Mouse (Mus musculus): ENCODE measurements at regions not wholly inside any gene's neighbourhood (a gene's known extent, or its start where the extent isn't known, plus 50 kb on each side); places are given as distances from the start of the nearest gene placed in this dataset.

DNA sequence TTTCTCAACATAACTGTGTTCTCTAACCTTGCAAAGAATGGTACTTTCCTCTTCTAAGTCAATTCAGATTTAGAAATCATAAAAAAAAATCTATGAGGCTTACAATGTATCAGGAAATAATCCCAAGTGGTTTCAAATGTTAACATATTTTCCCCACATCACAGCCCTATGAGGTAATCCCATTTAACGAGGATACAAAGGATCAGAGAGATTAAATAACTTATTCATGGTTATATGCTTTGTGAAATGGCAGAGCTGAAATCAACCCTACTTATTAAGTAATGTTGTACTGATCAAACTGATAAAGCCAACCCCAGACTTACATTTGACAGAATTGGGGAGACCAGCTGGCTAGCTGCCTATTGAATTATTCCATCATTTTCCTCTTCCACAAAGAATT, 614.4 kb downstream of the Ntrk3 start:
- no peak for DNase-seq (ENCODE audit: low spot score in 2 of 2)

DNA sequence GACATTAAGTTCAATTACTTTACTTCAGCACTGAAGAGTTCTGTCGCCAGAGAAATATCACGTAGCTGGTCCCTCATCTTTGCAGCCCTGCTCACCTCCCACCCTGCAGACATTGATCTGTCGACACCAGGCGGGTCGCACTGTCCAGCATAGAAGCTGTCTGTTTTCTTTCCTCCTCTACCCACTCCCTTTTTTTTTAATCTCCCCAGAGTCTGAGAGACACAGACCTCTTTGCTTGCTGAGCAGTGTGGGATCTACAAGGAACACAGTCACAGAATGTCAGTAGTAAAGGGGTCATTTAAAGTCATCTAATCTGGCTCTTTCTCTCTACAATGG, 616.7 kb downstream of the Ntrk3 start:
- DNase-seq (ENCODE audit: low spot score in 2 of 2) = no peak

DNA sequence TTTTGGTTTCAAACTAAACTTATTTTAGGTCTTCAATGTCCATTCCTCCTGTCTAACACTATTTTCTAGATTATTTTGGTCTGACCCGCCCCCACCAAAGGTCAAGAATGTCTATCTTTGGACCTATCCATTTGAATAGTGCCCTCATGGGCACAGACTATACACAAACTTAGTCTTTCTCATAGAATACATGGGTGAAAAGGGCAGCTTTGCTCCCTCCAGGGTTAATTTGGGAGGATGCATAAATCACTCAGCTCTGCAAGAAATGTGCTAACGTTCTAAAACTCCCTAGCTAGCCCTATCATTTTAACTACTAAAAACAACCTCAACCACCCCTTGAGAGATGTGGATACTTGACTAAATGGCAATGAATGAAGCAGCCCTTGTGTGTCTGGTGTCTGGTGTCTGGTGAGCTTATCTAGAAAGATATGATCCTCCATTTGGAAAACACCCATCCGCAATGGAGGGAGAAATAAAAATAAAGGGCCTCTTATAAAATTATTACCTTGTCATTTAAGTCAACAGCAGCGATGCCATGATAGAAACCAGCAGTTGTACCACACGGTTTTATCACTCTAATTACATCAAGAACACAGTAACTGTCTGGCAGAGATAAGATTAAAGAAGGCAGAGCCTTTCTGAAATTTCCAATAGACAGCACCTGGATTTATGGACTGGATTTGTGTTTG, 617.2 kb downstream of the Ntrk3 start:
- DNase-seq (ENCODE audit: low spot score in 2 of 2) = no peak

DNA sequence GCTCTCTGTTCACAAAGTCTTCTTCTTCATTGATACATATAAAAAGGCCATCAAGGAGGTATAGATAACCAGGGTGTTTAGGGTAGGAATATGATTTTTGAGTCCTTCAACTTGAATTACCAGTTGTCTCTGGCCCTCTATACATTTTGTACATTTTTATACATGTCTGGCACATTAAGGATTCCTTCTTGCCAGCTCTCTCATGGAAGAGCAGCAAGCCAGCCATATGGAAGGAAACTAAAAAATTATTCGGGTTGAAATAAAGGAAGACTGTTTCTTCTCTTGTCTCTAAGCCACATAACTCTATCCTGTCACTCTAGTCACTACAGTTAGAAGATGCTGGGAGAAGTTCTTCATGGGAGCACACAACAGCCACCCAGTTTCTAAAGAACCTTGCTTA, 618.0 kb downstream of the Ntrk3 start:
- no peak for DNase-seq (ENCODE audit: low spot score in 2 of 2)

DNA sequence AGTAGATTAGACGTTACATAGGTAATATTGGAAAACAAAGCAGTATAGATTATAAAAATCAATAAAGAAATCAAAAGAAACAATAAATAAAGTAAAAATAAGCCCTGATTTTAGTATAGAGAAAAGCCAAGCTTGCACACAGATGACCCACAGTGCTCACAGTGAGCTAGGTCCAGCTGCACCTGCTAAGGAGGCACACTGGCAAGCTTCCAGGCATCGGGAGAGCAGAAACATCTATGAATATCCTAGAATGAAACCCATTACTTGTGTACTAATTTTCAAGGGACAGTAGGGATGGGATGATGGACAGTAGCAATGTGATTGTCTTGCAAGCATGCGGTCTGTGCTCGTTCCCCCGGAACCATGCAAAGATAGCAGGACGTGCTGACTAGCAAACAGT, 626.5 kb downstream of the Ntrk3 start:
- DNase-seq (ENCODE audit: low spot score in 2 of 2) = no peak

DNA sequence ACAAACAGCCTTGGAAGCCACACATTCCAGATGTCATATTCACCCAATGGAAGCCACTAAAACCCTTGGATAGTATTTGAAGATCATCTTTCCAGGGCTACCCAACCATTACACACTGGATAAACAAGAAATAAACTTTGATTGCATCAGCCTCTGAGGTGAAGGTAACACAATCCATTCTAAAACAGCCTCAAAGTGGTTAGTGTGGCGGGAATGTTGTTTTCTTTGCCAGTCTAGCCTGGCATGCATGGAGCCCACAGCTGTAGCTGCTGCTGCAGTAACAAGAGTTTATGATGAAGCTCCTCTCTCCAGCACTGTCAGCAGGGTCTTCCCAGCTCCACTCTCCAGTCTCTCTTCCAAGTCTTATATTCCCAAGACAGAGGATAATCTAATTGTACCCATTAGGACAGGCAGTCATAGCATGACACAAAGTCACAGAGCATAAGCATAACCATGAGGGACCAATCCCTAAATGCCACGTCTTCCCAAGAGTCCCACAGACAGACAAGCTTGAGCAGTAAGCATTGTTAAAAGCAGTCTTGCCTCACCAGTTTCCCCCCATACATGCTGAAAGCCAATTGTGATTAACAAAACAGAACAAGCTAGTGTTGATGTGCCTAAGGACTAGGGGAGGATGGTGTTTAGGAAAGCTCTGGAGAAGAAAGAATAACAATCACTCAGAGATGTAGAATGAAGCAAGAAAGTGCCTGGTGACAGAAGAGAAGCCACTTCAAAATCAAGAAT, 634.1 kb downstream of the Ntrk3 start:
- no peak for DNase-seq (ENCODE audit: low spot score in 2 of 2)

DNA sequence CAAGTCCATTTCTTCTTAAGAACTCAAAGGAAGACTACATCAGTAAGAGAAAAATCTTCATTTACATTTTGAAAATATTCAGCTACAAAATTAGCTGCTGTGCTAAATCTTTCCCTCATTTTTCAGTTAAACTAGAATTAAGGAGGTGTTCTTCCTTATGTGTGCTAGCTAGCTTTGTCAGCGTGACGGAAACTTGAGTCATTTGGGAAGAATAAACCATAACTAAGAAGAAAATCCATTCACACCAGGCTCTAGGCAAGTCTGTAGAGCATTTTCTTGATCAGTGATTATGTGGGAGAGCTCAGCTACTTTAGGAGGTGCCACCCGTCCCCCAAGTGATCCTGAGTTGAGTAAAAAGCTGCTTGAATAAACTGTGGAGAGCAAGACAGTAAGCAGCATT, 635.4 kb downstream of the Ntrk3 start:
- no peak for DNase-seq (ENCODE audit: low spot score in 2 of 2)

DNA sequence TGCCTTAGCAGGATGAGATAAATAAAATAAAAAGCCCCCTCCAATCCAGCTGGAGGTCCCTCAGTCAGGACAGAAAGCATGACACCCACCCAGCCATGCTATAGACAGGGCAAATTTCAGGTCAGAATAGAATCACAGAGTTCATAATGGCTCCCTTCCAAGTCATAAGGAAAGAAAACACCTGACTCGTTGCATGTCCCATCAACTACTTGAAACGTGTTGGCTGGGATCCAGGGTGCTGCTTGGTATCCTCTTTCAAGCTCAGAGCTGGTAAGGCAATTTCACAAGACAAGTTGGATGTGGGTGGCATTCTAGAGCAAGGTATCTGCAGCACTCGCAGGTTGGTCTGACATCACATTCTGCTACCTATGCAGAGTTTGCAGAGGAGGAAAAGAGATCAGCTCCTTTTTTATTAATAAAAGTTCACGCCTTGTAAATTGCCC, 651.2 kb downstream of the Ntrk3 start:
- no peak for DNase-seq (ENCODE audit: low spot score in 2 of 2)

DNA sequence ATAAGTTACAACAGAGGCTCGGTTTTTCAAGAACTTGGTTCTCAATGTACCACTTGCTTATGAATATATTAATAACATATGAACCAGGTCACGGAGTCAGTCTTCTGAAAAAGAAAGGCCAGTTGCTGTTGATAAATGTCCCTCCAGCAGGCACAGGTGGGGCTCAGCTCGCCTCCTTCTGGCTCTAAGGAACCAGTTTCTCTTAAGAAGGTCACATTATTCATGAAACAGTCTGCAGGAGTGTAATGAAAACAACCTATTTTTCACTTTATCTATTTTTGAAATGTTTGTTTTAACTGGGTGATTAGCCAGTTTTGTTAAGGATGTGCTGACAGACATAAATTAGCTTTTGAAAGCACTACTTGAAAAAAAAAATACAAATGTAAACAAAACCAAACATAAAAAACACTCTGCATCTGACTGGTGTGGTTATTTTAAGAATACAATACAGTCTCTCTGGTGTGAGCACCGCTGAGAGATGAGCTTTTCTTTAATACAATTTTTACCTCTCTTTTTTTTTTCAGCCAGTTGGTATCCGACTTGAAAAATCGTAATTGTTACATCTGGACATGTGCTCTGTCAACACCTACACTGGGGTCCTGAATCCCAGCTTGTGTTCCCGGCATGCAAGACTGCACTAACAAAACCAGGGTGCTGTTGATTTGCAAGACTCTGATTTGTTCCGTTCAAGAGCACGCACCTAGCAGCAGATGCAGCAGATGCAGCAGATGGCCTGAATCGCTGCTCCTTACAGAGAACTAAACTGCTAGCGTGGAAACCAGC, 651.8 kb downstream of the Ntrk3 start:
- DNase-seq (ENCODE audit: low spot score in 2 of 2) = no peak

DNA sequence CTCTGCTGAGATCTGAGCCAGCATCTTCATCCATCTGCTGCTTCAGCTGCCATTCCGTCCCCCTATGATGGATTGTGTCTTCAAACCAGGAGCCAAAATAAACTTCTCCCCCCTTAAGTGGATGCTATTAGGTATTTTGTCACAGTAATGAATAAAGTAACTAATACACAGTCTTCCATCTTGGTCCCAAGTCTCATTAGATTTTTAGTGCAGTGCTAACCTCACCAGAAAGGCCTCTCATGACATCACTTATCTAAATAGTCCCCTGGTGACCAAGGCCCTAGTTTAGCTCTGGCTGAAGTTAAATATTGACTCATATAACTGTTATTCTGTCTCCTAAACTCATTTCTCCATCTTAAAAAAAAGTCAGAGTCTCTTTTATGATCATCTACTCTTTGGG, 658.1 kb downstream of the Ntrk3 start:
- DNase-seq (ENCODE audit: low spot score in 2 of 2) = no peak

DNA sequence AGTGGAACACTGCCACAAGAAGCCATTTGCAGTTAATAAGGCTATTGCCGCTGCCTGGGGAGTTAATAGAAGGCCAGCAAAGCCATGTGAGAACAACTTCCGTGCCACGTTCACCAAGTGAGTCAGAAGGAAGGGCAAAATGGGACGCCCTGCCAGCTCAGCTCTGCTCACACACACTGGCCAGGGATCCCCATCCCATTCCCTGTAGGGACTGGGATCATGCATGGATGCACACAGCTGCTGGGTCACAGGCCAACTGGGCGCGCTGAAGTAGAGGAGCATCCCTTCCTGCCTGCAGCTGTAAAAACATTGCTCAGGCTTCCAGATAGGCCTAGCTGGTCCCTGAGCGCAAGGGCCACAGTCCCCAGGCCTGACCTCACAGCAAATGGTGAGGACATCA, 666.7 kb downstream of the Ntrk3 start:
- DNase-seq (ENCODE audit: low spot score in 2 of 2) = peak; percentile 48 to 73

DNA sequence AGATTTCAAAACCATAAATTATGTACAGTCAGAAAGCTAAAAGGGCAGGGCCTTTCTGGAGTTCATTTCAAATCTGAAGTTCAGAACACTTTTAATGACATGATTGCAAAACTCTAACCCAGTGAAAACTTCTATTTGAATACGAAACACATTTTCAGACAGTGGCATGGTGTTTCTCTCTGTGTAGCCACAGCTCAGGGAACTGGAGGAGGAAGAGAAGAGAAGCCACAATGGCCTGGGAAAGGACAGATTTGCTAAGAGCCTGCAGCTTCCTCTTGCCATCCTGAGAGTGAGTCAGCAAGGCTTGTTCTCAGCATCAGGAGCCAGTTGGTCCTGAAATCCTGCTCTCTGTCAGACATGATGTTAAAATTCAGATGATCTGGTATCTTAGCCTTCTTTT, 676.2 kb downstream of the Ntrk3 start:
- DNase-seq (ENCODE audit: low spot score in 2 of 2) = no peak

DNA sequence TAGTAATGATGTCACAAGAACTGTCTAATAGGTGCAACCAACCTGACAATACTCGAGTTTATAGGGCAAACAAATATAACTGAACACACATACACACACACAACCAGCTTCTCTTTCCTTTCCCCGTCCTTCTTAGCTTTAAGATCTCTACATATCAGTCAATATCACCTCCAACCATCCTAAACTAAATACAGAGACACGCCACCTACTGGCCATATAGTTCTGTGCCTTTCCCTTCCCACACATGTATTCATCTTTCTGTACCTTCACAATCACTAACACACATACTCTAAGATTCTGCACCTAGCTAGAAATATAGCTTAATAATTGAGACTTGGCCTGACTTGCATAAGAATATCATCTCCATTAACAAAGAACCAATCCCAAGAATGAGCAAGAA, 688.2 kb downstream of the Ntrk3 start:
- DNase-seq (ENCODE audit: low spot score in 2 of 2) = no peak

DNA sequence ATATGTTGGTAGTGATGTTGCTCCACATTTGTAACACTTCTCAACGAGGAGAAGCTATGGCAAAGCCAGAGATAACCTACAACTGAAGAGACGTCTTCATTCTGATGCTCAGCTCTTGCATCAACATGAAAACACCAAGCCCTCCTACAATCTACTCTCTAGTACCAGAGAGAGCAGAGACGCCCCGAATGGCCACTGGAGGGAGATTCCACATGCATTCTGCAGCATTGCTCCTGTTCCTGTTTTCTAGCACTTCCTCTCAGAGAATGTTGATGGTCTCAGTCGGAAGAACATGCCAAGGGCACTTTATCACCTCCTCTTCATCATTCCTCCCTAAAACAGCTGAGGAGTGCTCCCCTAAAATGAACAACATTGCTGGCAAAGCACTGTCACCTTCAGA, 692.4 kb downstream of the Ntrk3 start:
- no peak for DNase-seq (ENCODE audit: low spot score in 2 of 2)

DNA sequence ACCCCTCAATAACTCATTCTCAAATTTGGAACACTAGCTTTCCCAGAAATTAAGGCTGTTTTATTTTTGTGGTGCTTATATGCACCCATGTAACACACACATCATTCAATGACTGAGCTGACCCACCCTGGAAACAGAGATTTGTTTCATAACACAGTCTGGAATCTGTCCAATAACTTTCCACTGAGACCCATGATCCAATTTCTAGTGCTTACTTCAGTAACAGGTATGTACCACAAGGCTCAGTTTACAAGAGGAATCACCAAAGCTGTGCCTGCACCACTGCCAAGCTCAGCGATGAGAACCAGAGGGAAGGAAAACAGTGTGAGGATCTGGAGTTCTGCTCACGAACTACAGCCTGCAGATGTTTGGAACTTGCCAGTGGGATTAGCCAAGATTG, 706.8 kb downstream of the Ntrk3 start:
- DNase-seq (ENCODE audit: low spot score in 2 of 2) = peak; percentile 3 to 29

DNA sequence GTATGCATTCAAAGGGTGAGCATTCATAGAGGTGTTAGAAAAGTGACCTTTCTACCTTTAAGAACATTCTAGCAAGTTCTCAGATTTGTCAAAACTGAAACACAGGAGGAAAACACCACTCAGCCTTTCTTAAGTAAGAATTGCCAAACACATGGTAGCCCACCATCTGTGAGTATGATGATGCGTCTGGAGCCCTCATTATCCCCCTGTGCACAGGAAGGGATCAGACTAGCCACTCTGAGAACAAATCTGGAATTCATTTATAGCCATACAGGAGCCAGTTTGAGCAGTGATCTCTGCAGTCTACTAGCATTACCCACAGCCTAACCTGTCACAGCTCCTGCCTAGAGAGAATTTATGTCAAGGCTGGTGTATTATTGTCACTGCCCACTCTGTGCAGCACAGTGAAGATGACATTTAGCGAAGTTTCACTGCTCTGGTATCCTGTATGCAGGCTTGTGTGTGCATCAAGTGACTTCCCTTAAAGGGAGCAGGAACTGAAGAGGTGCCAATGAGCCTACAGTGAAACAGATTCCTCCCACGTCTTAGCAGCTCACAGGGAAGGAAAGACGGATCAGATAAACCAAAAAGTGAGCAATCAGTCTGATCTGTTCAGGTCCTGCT, 710.7 kb downstream of the Ntrk3 start:
- DNase-seq (ENCODE audit: low spot score in 2 of 2) = no peak

DNA sequence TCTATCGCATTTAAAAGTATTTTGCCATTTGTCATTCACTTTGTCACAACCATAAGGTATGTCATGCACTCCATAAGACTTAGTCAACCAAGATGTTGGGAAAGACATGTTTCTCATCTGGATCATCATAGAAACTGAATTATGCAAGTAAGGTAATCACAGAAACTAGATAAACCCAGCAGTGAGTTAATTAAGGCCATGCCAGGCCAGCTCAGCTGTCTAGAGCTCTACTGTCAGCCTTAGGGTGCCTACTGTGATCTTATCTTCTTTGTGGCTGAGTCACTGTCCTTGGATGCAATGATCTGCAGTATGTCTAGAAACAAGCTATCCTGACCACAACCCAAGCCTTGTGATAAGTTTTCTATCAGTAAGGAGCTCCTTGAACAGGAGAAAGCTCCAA, 714.2 kb downstream of the Ntrk3 start:
- DNase-seq (ENCODE audit: low spot score in 2 of 2) = no peak

DNA sequence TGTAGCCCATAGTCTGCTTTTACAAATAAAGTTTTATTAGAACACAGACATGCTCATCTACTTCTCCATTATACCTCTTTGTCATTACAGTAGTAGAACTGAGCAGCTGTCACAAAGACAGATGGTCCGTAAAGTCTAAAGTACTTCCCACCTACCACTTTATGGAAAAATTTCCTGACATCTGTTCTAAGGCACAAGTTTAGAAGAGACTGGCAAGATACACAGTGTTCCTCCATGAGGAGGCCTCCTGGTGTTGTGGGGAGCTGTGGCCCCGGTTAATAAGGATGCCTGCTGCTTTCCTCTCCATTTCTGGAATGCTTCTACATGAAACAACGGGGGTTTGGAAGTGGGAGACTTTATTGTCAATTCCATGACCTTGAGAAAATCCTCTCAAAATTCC, 714.7 kb downstream of the Ntrk3 start:
- DNase-seq (ENCODE audit: low spot score in 2 of 2) = no peak

DNA sequence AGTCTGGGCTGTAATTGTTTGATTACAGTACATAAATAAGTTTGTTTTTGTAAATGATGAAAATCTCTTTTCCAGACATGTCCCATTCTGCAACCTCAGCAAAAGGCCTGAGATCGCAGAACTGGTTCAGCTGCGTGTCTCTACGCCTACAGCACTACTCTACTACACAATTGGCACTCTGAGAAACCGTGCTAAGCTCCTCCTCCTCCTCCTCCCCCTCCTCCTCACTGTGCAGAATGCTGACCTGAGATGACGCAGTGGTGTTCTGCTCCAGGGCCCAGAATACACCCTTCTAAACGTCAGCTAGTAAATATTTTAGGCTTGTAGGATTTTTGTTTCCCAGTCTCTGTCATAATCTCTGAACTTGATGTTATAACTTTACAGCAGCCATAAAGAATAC, 724.2 kb downstream of the Ntrk3 start:
- no peak for DNase-seq (ENCODE audit: low spot score in 2 of 2)

DNA sequence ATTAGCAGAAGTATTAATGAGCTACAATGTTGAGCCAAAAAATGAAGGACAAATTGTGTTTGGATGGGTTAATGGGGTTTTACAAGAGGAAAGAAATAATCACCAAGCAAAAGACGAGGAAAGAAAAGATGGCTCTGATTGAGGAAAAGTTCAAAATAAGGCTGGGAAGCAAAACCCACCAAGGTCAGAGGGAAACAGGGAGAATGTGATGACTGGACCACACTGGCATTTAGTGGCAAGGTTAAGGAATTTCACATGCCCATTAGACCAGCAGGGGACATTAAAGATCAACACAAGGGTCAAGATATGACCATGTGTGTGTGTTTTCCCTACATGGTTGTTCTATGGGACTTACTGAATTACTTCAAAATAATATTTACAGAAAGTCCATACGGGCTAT, 734.7 kb downstream of the Ntrk3 start:
- no peak for DNase-seq (ENCODE audit: low spot score in 2 of 2)

DNA sequence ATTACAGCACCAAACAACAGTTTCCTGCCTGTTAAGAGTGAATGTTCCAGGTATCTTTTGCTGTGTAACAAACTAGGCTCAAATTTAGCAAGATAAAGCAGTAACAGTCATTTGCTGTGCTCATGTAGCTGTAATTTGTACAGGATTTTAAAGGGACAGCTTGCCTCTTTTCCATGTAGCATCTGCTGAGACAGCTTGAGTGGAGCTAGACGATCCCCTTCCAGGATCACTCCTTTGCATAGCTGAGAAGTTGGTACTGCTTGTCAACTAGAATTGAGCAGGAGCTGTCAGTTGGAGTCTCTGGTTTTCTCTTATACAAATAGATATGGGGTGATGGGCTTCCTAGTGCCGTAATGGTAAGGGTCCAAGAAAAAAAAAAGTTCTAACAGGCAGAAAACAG, 744.0 kb downstream of the Ntrk3 start:
- DNase-seq (ENCODE audit: low spot score in 2 of 2) = no peak

DNA sequence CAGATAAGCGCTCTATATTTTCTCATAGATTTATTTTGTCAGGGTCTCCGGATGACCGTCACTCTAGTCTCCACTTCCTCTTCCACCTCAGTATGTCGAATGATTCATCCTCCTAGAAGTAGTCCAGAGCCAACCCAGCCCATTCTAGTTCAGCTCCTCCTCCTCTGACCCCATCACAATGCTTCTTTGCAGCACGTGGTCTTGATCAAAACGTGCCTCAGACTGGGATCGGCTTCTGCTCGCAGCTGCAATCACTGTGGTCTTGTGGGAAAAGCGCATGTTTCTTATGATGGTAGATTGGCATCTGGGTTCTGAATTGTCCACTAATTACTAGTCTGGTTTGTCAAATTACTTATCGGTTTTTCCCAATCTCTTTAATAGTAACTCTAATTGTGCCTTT, 747.7 kb downstream of the Ntrk3 start:
- no peak for DNase-seq (ENCODE audit: low spot score in 2 of 2)

Data from gastrocnemius, adult 8-10 months (tissue).